Mouse (Mus musculus): ENCODE data around the gene Col4a3bp. TPM values are rescaled to one million over a fixed set of nuclear protein-coding genes. Genes with fewer than 3 reads are reported as not detected.

The Col4a3bp gene
- total and polyA plus RNA-seq, 2 experiments from 2014 or later, result 9.5 to 35.0 TPM

DNA sequence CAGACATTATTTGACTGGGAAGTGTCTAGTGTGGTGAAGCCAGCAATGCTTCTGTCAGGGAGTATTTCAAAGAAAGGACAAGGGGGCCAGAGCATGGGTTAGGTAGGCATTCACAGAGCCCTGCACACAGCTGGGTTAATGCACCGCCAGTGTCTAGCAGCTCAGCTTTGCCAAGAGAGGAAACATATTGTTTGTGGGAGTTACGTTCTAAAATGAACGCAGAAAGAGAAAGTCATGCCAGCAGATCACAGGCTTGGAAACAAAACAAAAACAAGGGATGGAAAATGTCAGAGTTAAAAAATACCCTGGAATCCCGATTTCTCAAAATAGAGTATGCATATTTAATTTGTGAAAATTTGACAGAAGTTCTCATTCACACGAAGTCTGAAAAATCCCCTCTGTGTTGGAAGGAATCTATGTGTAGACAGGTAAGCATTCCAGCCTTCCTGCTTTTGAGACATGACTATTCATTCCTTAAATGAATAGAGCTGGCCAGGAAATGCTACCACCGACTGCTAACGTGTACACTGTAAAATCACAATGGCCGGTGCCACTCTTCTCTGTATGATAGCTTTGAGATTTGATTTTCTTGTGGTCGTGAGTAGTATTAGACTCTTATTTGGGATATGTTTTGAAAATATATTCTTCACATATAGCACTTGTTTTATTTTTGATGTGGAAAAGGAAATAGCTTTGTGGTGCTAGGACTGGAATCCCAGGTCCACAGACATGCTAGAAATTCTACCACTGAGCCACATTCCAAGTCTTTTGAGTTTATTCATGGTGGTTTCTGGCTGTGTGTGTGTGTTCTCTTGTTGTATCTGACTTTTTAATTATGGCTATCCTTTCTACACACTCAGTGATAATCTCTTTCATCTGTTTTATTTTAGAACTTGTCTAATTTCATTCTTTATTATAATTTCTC, 138.0 kb downstream of the Col4a3bp start:
- 66% methylated on average over 9 of the region's 9 CpGs for WGBS
- ATAC-seq, result no peak
- no peak for DNase-seq (ENCODE audit: low spot score)

DNA sequence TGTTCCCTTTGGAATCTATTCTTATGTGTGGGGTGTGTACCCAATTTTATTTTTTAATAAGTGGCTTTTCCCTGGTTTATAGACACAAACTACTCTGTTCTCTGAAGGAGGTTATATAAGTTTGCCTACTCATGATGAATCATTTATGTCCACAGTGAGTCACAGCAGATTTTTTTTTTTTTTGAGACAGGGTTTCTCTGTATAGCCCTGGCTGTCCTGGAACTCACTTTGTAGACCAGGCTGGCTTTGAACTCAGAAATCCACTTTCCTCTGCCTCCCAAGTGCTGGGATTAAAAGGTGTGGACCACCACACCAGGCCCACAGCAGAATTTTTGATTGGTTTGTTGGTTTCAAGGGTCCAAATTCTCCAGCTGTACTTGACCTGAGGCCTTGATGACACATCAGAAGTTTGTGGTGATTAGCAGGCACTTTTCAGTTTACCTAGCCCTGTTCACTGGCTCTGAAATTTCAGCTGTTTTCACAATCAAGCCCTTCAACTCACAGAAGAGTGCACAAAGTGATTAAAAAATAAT, 138.7 kb downstream of the Col4a3bp start:
- no peaks in the 10 kb centered on the region for H3K27me3 ChIP-seq (ENCODE audit: insufficient read depth, low read length)
- H3K27ac ChIP-seq, result no peak overlapping the region
- TF ChIP-seq CTCF (IDR thresholded peaks at IDR 0.05; ENCODE audit: low read depth), result no peak
- H3K9ac ChIP-seq (replicated peaks; ENCODE audit: low read length), result no peak overlapping the region
- no peak overlapping the region for H3K4me3 ChIP-seq (ENCODE audit: low read length)
- no peak overlapping the region for H3K4me2 ChIP-seq (ENCODE audit: low read depth, low read length)
- ATAC-seq (no peak), DNase-seq (ENCODE audit: low spot score) (no peak)
- H3K36me3 ChIP-seq (ENCODE audit: insufficient read depth, low read length), result no peaks in the 10 kb centered on the region
- H3K9me3 ChIP-seq (ENCODE audit: low read length), result no peaks in the 10 kb centered on the region
- H3K4me1 ChIP-seq (ENCODE audit: insufficient read depth, low read length), result no peaks in the 10 kb centered on the region

More for the DNA sequence above, 138.0 kb downstream of the Col4a3bp start:
- H3K36me3 ChIP-seq (ENCODE audit: insufficient read depth, low read length), result no peaks in the 10 kb centered on the region
- no peak overlapping the region for H3K4me3 ChIP-seq (ENCODE audit: low read length)
- no peaks in the 10 kb centered on the region for H3K27me3 ChIP-seq (ENCODE audit: insufficient read depth, low read length)
- TF ChIP-seq CTCF (IDR thresholded peaks at IDR 0.05; ENCODE audit: low read depth), result no peak
- H3K4me2 ChIP-seq (ENCODE audit: low read depth, low read length), result no peak overlapping the region
- no peak overlapping the region for H3K9ac ChIP-seq (replicated peaks; ENCODE audit: low read length)
- no peak overlapping the region for H3K27ac ChIP-seq
- no peaks in the 10 kb centered on the region for H3K9me3 ChIP-seq (ENCODE audit: low read length)
- H3K4me1 ChIP-seq (ENCODE audit: insufficient read depth, low read length), result no peaks in the 10 kb centered on the region

DNA sequence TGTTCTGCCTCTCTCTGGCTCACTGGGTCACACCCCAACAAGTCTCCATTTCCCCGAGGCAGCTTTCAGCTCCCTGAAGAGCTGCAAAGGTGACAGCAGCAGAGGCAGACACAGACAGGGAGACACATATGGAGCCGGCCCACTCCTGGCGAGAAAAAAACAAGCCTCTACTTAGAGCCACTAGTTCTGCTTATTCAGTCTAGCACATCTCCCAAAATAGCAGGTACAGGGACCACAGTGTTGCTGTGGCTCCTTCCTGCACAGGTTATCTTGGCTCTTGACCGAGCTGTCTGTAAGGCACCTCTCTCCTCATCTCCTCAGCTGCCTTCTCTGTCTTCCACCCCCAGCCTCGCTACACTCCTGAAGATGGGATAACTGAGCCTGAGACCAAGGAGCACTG, 142.4 kb downstream of the Col4a3bp start:
- H3K4me2 ChIP-seq (ENCODE audit: low read depth, low read length), result no peak overlapping the region
- DNase-seq (ENCODE audit: low spot score), result no peak
- H3K4me3 ChIP-seq (ENCODE audit: low read length), result no peak overlapping the region
- no peaks in the 10 kb centered on the region for H3K9me3 ChIP-seq (ENCODE audit: low read length)
- TF ChIP-seq CTCF (IDR thresholded peaks at IDR 0.05; ENCODE audit: low read depth), result no peak
- no peaks in the 10 kb centered on the region for H3K36me3 ChIP-seq (ENCODE audit: insufficient read depth, low read length)
- no peak overlapping the region for H3K27ac ChIP-seq
- H3K4me1 ChIP-seq (ENCODE audit: insufficient read depth, low read length), result no peaks in the 10 kb centered on the region
- H3K27me3 ChIP-seq (ENCODE audit: insufficient read depth, low read length), result no peaks in the 10 kb centered on the region
- WGBS, result 88% methylated on average over 5 of the region's 5 CpGs
- no peak for ATAC-seq
- H3K9ac ChIP-seq (replicated peaks; ENCODE audit: low read length), result no peak overlapping the region

GRCm38 (mm10) chr13:96687261-96687660, 144.8 kb downstream of the Col4a3bp start:
- H3K9ac ChIP-seq (replicated peaks; ENCODE audit: low read length), result no peak overlapping the region
- DNase-seq (ENCODE audit: low spot score) (no peak), ATAC-seq (no peak)
- H3K36me3 ChIP-seq (ENCODE audit: insufficient read depth, low read length), result no peaks in the 10 kb centered on the region
- no peak for TF ChIP-seq CTCF (IDR thresholded peaks at IDR 0.05; ENCODE audit: low read depth)
- no peak overlapping the region for H3K4me3 ChIP-seq (ENCODE audit: low read length)
- WGBS, result 92% methylated on average over 9 of the region's 9 CpGs
- no peak overlapping the region for H3K27ac ChIP-seq
- H3K4me2 ChIP-seq (ENCODE audit: low read depth, low read length), result no peak overlapping the region
- H3K4me1 ChIP-seq (ENCODE audit: insufficient read depth, low read length), result no peaks in the 10 kb centered on the region
- H3K27me3 ChIP-seq (ENCODE audit: insufficient read depth, low read length), result no peaks in the 10 kb centered on the region
- H3K9me3 ChIP-seq (ENCODE audit: low read length), result no peaks in the 10 kb centered on the region

Other genes starting within 250 kb of the Col4a3bp start
- 21.7 and 26.1 TPM in 2 replicates for gene Poc5, start 154.3 kb upstream of the Col4a3bp start, total RNA-seq (2014; rRNA removed)
- 16.7 and 19.0 TPM in 2 replicates for gene Poc5, start 154.3 kb upstream of the Col4a3bp start, polyA plus RNA-seq (2015; fragmentation: Nextera tagmentation; extraction: Ambion mirVana)
- not detected in 2 replicates for gene Ankdd1b, start 71.4 kb upstream of the Col4a3bp start, total RNA-seq (2014; rRNA removed)
- gene Ankdd1b, start 71.4 kb upstream of the Col4a3bp start, polyA plus RNA-seq (2015; fragmentation: Nextera tagmentation; extraction: Ambion mirVana), result 0.23 and 0.35 TPM in 2 replicates
- not detected in 2 replicates for gene Gm17622, start 51.9 kb upstream of the Col4a3bp start, total RNA-seq (2014; rRNA removed)
- not detected in 2 replicates for gene Gm17622, start 51.9 kb upstream of the Col4a3bp start, polyA plus RNA-seq (2015; fragmentation: Nextera tagmentation; extraction: Ambion mirVana)
- 4.0 and 5.6 TPM in 2 replicates for gene Polk, start within 50 bp of the Col4a3bp start, total RNA-seq (2014; rRNA removed)
- 4.4 and 4.6 TPM in 2 replicates for gene Polk, start within 50 bp of the Col4a3bp start, polyA plus RNA-seq (2015; fragmentation: Nextera tagmentation; extraction: Ambion mirVana)
- gene Hmgcr, start 128.3 kb downstream of the Col4a3bp start, total RNA-seq (2014; rRNA removed), result 121 and 145 TPM in 2 replicates
- 107 and 111 TPM in 2 replicates for gene Hmgcr, start 128.3 kb downstream of the Col4a3bp start, polyA plus RNA-seq (2015; fragmentation: Nextera tagmentation; extraction: Ambion mirVana)
- gene Ankrd31, start 205.7 kb downstream of the Col4a3bp start, total RNA-seq (2014; rRNA removed), result 0.05 TPM in 1 of 2 replicates, not detected in the other
- not detected in 2 replicates for gene Ankrd31, start 205.7 kb downstream of the Col4a3bp start, polyA plus RNA-seq (2015; fragmentation: Nextera tagmentation; extraction: Ambion mirVana)